Comparison of ENCODE assay signal across 8 mouse cellular contexts in genomic region chr7:80369967-80370431, GRCm38 (mm10). TPM values are rescaled to one million over a fixed set of nuclear protein-coding genes. Genes with fewer than 3 reads are reported as not detected.
DNase-seq lines count a peak whose midpoint lies in the region; ATAC-seq lines count a peak whose summit lies in the region.

No protein-coding gene starts in this region.

- 19% methylated on average over 4 of the region's 4 CpGs for WGBS in kidney, embryonic 14.5 days
- WGBS in hindbrain, embryonic 10.5 days: 57% methylated on average over 4 of the region's 4 CpGs

- H3K9me3 ChIP-seq in kidney, embryonic 14.5 days (ENCODE audit: control insufficient read depth, low read length): no peaks in the 10 kb centered on the region
- H3K9me3 ChIP-seq in hindbrain, embryonic 10.5 days: no peaks in the 10 kb centered on the region

- H3K4me2 ChIP-seq in kidney, embryonic 14.5 days (replicated peaks; ENCODE audit: low read depth, low read length): peak overlapping the region; percentile 82

- peak overlapping the region; percentile 87; the same call in 1 of the 2 replicates for H3K9ac ChIP-seq in kidney, embryonic 14.5 days (ENCODE audit: low read depth, low read length)

- no peaks in the 10 kb centered on the region for H3K27me3 ChIP-seq in kidney, embryonic 14.5 days (ENCODE audit: control insufficient read depth, insufficient read depth, low read length)
- peaks cover 5% of the 10 kb centered on the region; the same call in 1 of the 2 replicates for H3K27me3 ChIP-seq in hindbrain, embryonic 10.5 days (ENCODE audit: insufficient read depth, poor library complexity, severe bottlenecking)

- peaks cover 8% of the 10 kb centered on the region; the same call in 1 of the 2 replicates for H3K4me1 ChIP-seq in kidney, embryonic 14.5 days (ENCODE audit: control insufficient read depth, insufficient read depth, low read length)
- H3K4me1 ChIP-seq in hindbrain, embryonic 10.5 days (replicated peaks): peaks cover 19% of the 10 kb centered on the region

- H3K36me3 ChIP-seq in kidney, embryonic 14.5 days (ENCODE audit: control insufficient read depth, insufficient read depth, low read length): peaks cover 28% of the 10 kb centered on the region
- peaks cover 33% of the 10 kb centered on the region for H3K36me3 ChIP-seq in hindbrain, embryonic 10.5 days

- H3K4me3 ChIP-seq in kidney, embryonic 14.5 days (ENCODE audit: low read length): peak overlapping the region; percentile 84
- H3K4me3 ChIP-seq in hindbrain, embryonic 10.5 days: peak overlapping the region; percentile 94

- peak; percentile 47 for ATAC-seq in kidney, embryonic 14.5 days (ENCODE audit: low FRiP score, low TSS enrichment)
- ATAC-seq in megakaryocyte progenitor cell, adult 5-6 weeks (replicated peaks; ENCODE audit: poor library complexity): 0 out of 2 replicates have a peak, but pooled peaks have one; percentile 12

- DNase-seq in kidney, postnatal 10 days: no peak
- peak; percentile 38 for DNase-seq in MN1 (ENCODE audit: low spot score)
- DNase-seq in hindbrain, embryonic 10.5 days (ENCODE audit: low spot score): no peak
- DNase-seq in right cerebral cortex, adult 18-20 months: no peak
- no peak for DNase-seq in natural killer cell, adult 2 months (ENCODE audit: low spot score in 2 of 2)
- no peak for DNase-seq in layer of hippocampus, adult 9-11 months

- H3K27ac ChIP-seq in kidney, embryonic 14.5 days (ENCODE audit: low read depth, low read length): peak overlapping the region; percentile 80
- H3K27ac ChIP-seq in hindbrain, embryonic 10.5 days: peak overlapping the region; percentile 95

RNA-seq across cellular contexts. Expression of gene Man2a2, which starts 1.2 kb away (rescaled TPM):
- polyA plus RNA-seq in kidney, embryonic 14.5 days (2014; fragmentation: Nextera tagmentation; extraction: Ambion mirVana): 11.9 and 17.2 TPM in 2 replicates
- 17.7 TPM in 2 replicates for polyA plus RNA-seq in hindbrain, embryonic 10.5 days (2016; fragmentation: Nextera tagmentation; extraction: Ambion mirVana)
- total RNA-seq in megakaryocyte progenitor cell, adult 5-6 weeks (2015): 31.2 and 32.6 TPM in 2 replicates
- 37.9 and 44.0 TPM in 2 replicates for total RNA-seq in megakaryocyte progenitor cell, adult 5-6 weeks (2017)

RNA-seq across cellular contexts. Expression of gene Fes, which starts 17.7 kb away (rescaled TPM):
- polyA plus RNA-seq in kidney, embryonic 14.5 days (2014; fragmentation: Nextera tagmentation; extraction: Ambion mirVana): 10.7 and 11.4 TPM in 2 replicates
- polyA plus RNA-seq in hindbrain, embryonic 10.5 days (2016; fragmentation: Nextera tagmentation; extraction: Ambion mirVana): 10.4 and 11.6 TPM in 2 replicates
- total RNA-seq in megakaryocyte progenitor cell, adult 5-6 weeks (2015): 117 and 126 TPM in 2 replicates
- total RNA-seq in megakaryocyte progenitor cell, adult 5-6 weeks (2017): 97.6 and 158 TPM in 2 replicates

RNA-seq across cellular contexts. Expression of gene Hddc3, which starts 27.1 kb away (rescaled TPM):
- polyA plus RNA-seq in kidney, embryonic 14.5 days (2014; fragmentation: Nextera tagmentation; extraction: Ambion mirVana): 19.9 and 22.4 TPM in 2 replicates
- 19.6 and 26.3 TPM in 2 replicates for polyA plus RNA-seq in hindbrain, embryonic 10.5 days (2016; fragmentation: Nextera tagmentation; extraction: Ambion mirVana)
- 15.1 and 20.4 TPM in 2 replicates for total RNA-seq in megakaryocyte progenitor cell, adult 5-6 weeks (2015)
- 9.1 and 24.0 TPM in 2 replicates for total RNA-seq in megakaryocyte progenitor cell, adult 5-6 weeks (2017)

RNA-seq across cellular contexts. Expression of gene Unc45a, which starts 29.2 kb away (rescaled TPM):
- 17.8 and 27.8 TPM in 2 replicates for polyA plus RNA-seq in kidney, embryonic 14.5 days (2014; fragmentation: Nextera tagmentation; extraction: Ambion mirVana)
- polyA plus RNA-seq in hindbrain, embryonic 10.5 days (2016; fragmentation: Nextera tagmentation; extraction: Ambion mirVana): 46.2 and 54.6 TPM in 2 replicates
- 5.4 TPM in 2 replicates for total RNA-seq in megakaryocyte progenitor cell, adult 5-6 weeks (2015)
- total RNA-seq in megakaryocyte progenitor cell, adult 5-6 weeks (2017): 15.6 and 16.6 TPM in 2 replicates

RNA-seq across cellular contexts. Expression of gene Furin, which starts 35.2 kb away (rescaled TPM):
- 11.3 and 13.6 TPM in 2 replicates for polyA plus RNA-seq in kidney, embryonic 14.5 days (2014; fragmentation: Nextera tagmentation; extraction: Ambion mirVana)
- 4.6 and 5.2 TPM in 2 replicates for polyA plus RNA-seq in hindbrain, embryonic 10.5 days (2016; fragmentation: Nextera tagmentation; extraction: Ambion mirVana)
- total RNA-seq in megakaryocyte progenitor cell, adult 5-6 weeks (2015): 13.8 and 15.6 TPM in 2 replicates
- 7.2 and 10.2 TPM in 2 replicates for total RNA-seq in megakaryocyte progenitor cell, adult 5-6 weeks (2017)
